Mouse (Mus musculus) limb, embryonic 14.5 days (tissue): ENCODE measurements at regions not wholly inside any gene's neighbourhood (a gene's known extent, or its start where the extent isn't known, plus 50 kb on each side); places are given as distances from the start of the nearest gene placed in this dataset.

Experiments
- ATAC-seq: fragments of 200-750 bp; cut with Nextera tagmentation; 2 replicates; pipeline ENCODE4 v1.8.0; 2017; ENCODE audit warnings: low read depth, moderate number of reproducible peaks, moderate TSS enrichment; ENCODE audit not compliant: low FRiP score
- DNase-seq: peaks from one replicate; pipeline ENCODE4 v3.0.0-alpha.2; 2015; ENCODE audit warnings: low spot score
- H3K27ac ChIP-seq: fragments of 300-500 bp; sonication (generic); replicated peaks from 2 replicates; pipeline ENCODE4 v1.5.1; 2014; ENCODE audit warnings: low read depth, mild to moderate bottlenecking, low read length, moderate library complexity, mixed read lengths
- H3K27me3 ChIP-seq: fragments of 300-500 bp; sonication (generic); 2 replicates; pipeline ENCODE4 v1.6.1; 2014; ENCODE audit warnings: low read length, mixed read lengths; ENCODE audit not compliant: control insufficient read depth, insufficient read depth
- H3K36me3 ChIP-seq: fragments of 300-500 bp; sonication (generic); 2 replicates; pipeline ENCODE4 v1.6.1; 2014; ENCODE audit warnings: mild to moderate bottlenecking, low read length, moderate library complexity, mixed read lengths; ENCODE audit not compliant: control insufficient read depth, insufficient read depth
- H3K4me1 ChIP-seq: fragments of 300-500 bp; sonication (generic); 2 replicates; pipeline ENCODE4 v1.6.1; 2014; ENCODE audit warnings: antibody characterized with exemption, low read length, mixed read lengths; ENCODE audit not compliant: control insufficient read depth, insufficient read depth
- H3K4me2 ChIP-seq: fragments of 300-500 bp; sonication (generic); replicated peaks from 2 replicates; pipeline ENCODE4 v1.6.1; 2014; ENCODE audit warnings: low read depth, mild to moderate bottlenecking, low read length, moderate library complexity; ENCODE audit not compliant: severe bottlenecking
- H3K4me3 ChIP-seq: fragments of 300-500 bp; sonication (generic); replicated peaks from 2 replicates; pipeline ENCODE4 v1.5.1; 2014; ENCODE audit warnings: low read length
- H3K9ac ChIP-seq: fragments of 300-500 bp; sonication (generic); 2 replicates; pipeline ENCODE4 v1.6.1; 2014; ENCODE audit warnings: mild to moderate bottlenecking, low read depth, low read length, moderate library complexity; ENCODE audit not compliant: severe bottlenecking
- H3K9me3 ChIP-seq: fragments of 300-500 bp; sonication (generic); 2 replicates; pipeline ENCODE4 v1.6.1; 2016; ENCODE audit warnings: low read length; ENCODE audit not compliant: control insufficient read depth
- POLR2A ChIP-seq: fragments of 200-500 bp; IDR thresholded peaks from 2 replicates; pipeline ENCODE4 v1.8.0; 2012; ENCODE audit warnings: inconsistent platforms, mild to moderate bottlenecking, moderate library complexity, borderline replicate concordance; ENCODE audit not compliant: insufficient read depth, insufficient read length; ENCODE audit errors: extremely low read depth
- WGBS: fragments of 180-500 bp; shearing (Covaris S2); extraction: QIAGEN DNeasy Blood & Tissue Kit; methylation state at CpG from one replicate; pipeline ENCODE4 v1.1.7; 2014; 5-methylcytosine and 5-hydroxymethylcytosine counted together

GRCm38 (mm10) chr14:102794898-102795297 lies 187.5 kb downstream of the Kctd12 start:
- Histone ChIP-seq H3K36me3 (no peaks in the 10 kb centered on the region), H3K9ac (no peak overlapping the region), H3K4me3 (no peak overlapping the region), H3K27ac (no peak overlapping the region), H3K9me3 (no peaks in the 10 kb centered on the region), H3K4me2 (no peak overlapping the region), H3K27me3 (no peaks in the 10 kb centered on the region), H3K4me1 (no peaks in the 10 kb centered on the region)
- no peak for TF ChIP-seq POLR2A
- no peak for DNase-seq
- WGBS: 87% methylated on average over 2 of the region's 2 CpGs
- no peak for ATAC-seq

DNA sequence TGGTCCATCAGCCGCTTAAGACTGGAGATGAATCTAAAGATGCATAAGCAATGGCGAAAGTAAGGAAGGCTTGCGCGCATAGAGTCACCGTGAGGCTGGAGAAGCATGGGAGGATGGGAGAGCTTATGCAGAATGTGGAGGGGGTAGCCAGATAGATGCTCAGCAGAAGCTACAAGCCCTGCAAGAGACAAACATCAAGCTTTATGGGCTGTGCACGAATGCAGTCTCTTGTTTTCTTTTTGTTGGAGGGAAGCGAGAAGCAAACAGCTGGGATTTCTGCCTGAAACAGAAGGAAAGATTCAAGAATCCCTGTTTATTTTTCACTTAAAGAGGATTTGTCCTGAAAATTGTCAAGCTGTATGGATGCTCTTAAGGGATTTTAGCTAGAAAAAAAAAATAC lies 188.7 kb downstream of the Kctd12 start:
- 85% methylated on average over 7 of the region's 7 CpGs for WGBS
- Histone ChIP-seq H3K4me1 (no peaks in the 10 kb centered on the region), H3K4me3 (no peak overlapping the region), H3K27me3 (no peaks in the 10 kb centered on the region), H3K27ac (no peak overlapping the region), H3K9me3 (no peaks in the 10 kb centered on the region), H3K9ac (no peak overlapping the region), H3K4me2 (no peak overlapping the region), H3K36me3 (no peaks in the 10 kb centered on the region)
- no peak for TF ChIP-seq POLR2A
- DNase-seq: no peak
- no peak for ATAC-seq

DNA sequence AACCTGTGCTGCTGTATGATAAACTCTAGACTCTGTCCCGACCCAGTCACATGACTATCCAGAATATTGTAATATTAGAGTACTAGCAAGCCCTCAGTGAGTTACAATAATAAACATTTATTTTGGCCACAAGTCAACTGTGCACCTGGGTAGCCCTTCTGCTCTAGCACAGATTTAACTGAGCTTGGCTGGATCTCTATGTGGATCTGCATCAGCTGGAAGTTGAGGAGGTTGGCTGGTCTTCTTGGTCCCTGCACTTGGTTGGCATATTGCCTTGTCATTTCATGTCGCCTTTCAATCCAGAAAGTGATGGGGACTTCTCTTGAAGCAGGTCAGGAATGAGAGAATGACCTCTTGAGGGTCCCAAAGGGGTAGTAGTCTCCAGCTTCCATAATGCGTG lies 191.5 kb downstream of the Kctd12 start:
- no peak overlapping the region for H3K4me2 ChIP-seq
- no peak overlapping the region for H3K9ac ChIP-seq
- H3K27me3 ChIP-seq: no peaks in the 10 kb centered on the region
- H3K9me3 ChIP-seq: no peaks in the 10 kb centered on the region
- no peaks in the 10 kb centered on the region for H3K36me3 ChIP-seq
- ATAC-seq (no peak), DNase-seq (no peak)
- H3K4me1 ChIP-seq: no peaks in the 10 kb centered on the region
- no peak overlapping the region for H3K27ac ChIP-seq
- WGBS: 79% methylated on average over 3 of the region's 3 CpGs
- H3K4me3 ChIP-seq: no peak overlapping the region
- no peak for TF ChIP-seq POLR2A

DNA sequence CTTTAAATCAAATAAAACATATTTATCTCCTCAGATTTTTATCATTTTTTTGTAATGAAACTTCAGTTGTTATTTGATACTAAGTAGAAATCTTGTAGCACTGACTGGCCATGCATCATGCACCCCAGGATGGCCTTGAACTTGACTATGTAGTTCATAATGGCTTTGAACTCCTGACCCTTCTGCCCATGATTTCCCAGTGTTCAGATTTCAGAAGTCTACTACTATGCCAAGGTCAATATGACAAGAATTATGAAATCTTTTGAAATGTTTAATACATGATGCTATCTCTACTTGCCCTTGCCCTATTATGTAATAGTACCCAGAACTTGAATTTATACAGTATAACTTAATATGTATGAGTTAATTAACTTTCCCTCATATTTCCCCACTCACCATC lies 200.2 kb downstream of the Kctd12 start:
- no peak for ATAC-seq

DNA sequence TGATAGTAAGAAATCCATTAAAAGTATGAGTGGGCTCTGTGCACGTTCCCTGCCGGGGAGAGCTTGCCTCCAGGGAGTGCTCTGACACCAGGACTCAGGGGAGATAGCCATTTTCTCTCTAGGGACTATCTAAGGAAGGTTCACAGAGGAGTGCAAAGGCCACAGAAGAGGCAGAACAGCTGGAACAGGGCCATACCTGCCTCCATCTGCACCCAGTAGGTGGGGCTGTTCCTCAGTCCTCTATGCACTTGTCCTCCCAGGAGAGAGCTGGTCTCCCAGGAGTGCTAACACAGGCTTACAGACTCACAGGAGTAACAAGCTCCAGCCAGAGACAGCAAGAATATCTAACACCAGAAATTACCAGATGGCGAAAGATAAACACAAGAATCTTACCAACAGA lies 212.7 kb downstream of the Kctd12 start:
- whole genome bisulfite sequencing: 67% methylated on average over 3 of the region's 3 CpGs
- Histone ChIP-seq H3K4me3 (no peak overlapping the region), H3K27ac (no peak overlapping the region), H3K27me3 (no peaks in the 10 kb centered on the region), H3K4me1 (no peaks in the 10 kb centered on the region), H3K36me3 (no peaks in the 10 kb centered on the region), H3K9me3 (no peaks in the 10 kb centered on the region), H3K9ac (no peak overlapping the region), H3K4me2 (no peak overlapping the region)
- TF ChIP-seq POLR2A: no peak
- ATAC-seq (no peak), DNase-seq (no peak)

More for the DNA sequence above, 200.2 kb downstream of the Kctd12 start:
- Histone ChIP-seq H3K9me3 (no peaks in the 10 kb centered on the region), H3K4me1 (no peaks in the 10 kb centered on the region), H3K27me3 (no peaks in the 10 kb centered on the region), H3K4me2 (no peak overlapping the region), H3K4me3 (no peak overlapping the region), H3K36me3 (no peaks in the 10 kb centered on the region), H3K27ac (no peak overlapping the region), H3K9ac (no peak overlapping the region)
- no peak for DNase-seq
- TF ChIP-seq POLR2A: no peak

DNA sequence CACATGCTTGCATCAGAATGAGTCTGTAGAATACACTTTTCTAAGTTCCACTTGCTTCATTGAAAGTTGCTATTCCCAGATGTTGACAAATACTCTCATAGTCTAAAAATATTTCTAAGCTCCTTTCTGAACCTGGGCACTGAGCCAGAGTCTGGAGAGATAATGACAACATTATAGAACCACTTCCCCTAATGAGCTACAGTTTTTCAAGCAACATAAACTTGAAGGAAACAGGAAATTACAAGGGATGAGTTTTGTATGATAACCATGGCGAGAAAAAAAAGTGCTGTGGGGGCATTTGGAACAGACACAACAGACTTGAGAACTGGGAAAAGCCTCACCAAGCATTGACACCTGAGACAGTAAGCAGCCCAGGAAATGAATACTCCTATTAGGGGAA lies 233.8 kb downstream of the Kctd12 start:
- H3K27ac ChIP-seq: no peak overlapping the region
- H3K9ac ChIP-seq: no peak overlapping the region
- H3K4me1 ChIP-seq: no peaks in the 10 kb centered on the region
- no peak for TF ChIP-seq POLR2A
- H3K4me2 ChIP-seq: no peak overlapping the region
- 58% methylated on average over 1 of the region's 1 CpGs for WGBS
- H3K9me3 ChIP-seq: no peaks in the 10 kb centered on the region
- no peaks in the 10 kb centered on the region for H3K27me3 ChIP-seq
- no peaks in the 10 kb centered on the region for H3K36me3 ChIP-seq
- ATAC-seq: no peak
- H3K4me3 ChIP-seq: no peak overlapping the region
- peak; percentile 23 for DNase-seq
